Mouse (Mus musculus) lung, adult 2 months (tissue): ENCODE measurements around the gene Tox2.

Source experiments
- CTCF ChIP-seq: fragments of 200-500 bp; IDR thresholded peaks from 2 replicates; pipeline ENCODE4 v1.5.1; 2011; ENCODE audit warnings: mild to moderate bottlenecking, low read length, control low read depth; ENCODE audit not compliant: insufficient read depth
- POLR2A ChIP-seq: fragments of 200-500 bp; IDR thresholded peaks from 2 replicates; pipeline ENCODE4 v1.6.1; 2011; ENCODE audit warnings: low read depth, mild to moderate bottlenecking, control low read depth, low read length, borderline replicate concordance; ENCODE audit errors: extremely low read depth

DNA sequence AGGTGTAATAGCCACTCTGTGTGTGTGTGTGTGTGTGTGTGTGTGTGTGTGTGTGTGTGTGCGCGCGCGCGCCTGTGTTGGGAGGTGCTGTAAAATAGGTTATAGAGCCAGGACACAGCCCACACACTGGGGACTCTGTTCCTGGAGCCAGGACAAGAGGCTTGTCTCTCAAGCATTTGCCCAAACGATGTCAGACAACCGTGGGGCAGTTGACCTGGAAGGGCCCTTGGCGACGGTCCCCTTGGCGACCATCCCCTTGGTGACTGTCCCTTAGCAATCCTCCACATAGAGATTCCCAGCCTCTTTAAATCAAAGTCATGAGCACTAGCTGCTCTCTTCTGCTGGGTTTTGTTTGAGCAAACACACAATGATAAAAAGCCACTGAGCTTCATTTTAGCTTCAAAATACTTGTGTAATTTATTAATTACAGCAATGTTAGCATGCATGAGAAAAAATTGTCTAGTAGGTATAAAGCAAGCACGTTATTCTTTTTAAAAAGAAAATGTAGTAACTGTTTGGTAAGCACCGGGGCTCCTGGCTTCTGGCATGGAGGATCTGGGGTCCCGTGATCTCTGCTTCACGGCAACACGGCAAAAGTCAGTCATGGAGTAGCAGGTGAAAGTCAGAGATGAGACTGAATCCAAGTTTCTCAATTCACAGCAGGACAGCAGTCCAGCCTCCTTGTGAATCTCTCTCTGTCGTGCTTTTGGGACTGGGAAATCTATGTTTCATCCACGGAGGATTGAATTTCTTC, 3.0 kb downstream of the Tox2 start:
- TF ChIP-seq CTCF: no peak
- no peak for TF ChIP-seq POLR2A
